7 mouse cellular contexts compared by ENCODE assay signal in the genomic region with DNA sequence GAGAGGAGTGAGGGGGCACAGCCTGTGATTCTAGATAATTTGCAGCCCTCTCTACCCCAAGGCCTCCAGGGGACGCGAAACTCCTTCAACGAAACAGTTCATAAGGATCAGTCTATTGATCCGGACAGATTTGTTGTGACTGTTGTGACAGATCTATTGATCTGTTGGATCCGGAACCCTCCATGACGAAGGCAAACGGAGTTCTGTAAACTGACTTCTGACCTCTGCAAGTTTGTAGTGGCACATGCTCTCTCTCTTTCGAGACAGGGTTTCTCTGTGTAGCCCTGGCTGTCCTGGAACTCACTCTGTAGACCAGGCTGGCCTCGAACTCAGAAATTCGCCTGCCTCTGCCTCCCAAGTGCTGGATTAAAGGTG. TPM values are rescaled to one million over a fixed set of nuclear protein-coding genes. Genes with fewer than 3 reads are reported as not detected.
DNase-seq lines count a peak whose midpoint lies in the region; ATAC-seq and TF ChIP-seq lines count a peak whose summit lies in the region.
"Not testable (repeated sequence)": the region's sequence is repeated elsewhere in the genome, so short reads cannot be mapped to it uniquely, and the experiment has no call there.

No protein-coding gene starts in this region.

- peak overlapping the region; percentile 95 for H3K4me3 ChIP-seq in ES-Bruce4 (ENCODE audit: low read depth, low read length)
- 0 out of 2 replicates have a peak overlapping the region, but pooled peaks have one; percentile 1 for H3K4me3 ChIP-seq in embryonic facial prominence, embryonic 13.5 days
- H3K4me3 ChIP-seq in heart, embryonic 13.5 days = peak overlapping the region; percentile 29; the same call in 1 of the 2 replicates
- H3K4me3 ChIP-seq in intestine, postnatal 0 days (ENCODE audit: low read depth, low read length); liver, embryonic 16.5 days (ENCODE audit: low read depth, low read length); small intestine, adult 2 months (ENCODE audit: low read depth, low read length): not testable (repeated sequence)
- peak overlapping the region; percentile 82 for H3K4me3 ChIP-seq in liver, embryonic 11.5 days (ENCODE audit: low read depth, low read length)

- peak overlapping the region; percentile 70 for H3K27ac ChIP-seq in ES-Bruce4 (ENCODE audit: insufficient read depth, low read length)
- peak overlapping the region; percentile 11; the same call in 1 of the 2 replicates for H3K27ac ChIP-seq in embryonic facial prominence, embryonic 13.5 days
- H3K27ac ChIP-seq in heart, embryonic 13.5 days (replicated peaks) = not testable (repeated sequence)
- H3K27ac ChIP-seq in intestine, postnatal 0 days (ENCODE audit: low read depth, low read length) = peak overlapping the region; percentile 66
- peak overlapping the region; percentile 91 for H3K27ac ChIP-seq in liver, embryonic 11.5 days (ENCODE audit: low read depth, low read length)
- H3K27ac ChIP-seq in liver, embryonic 16.5 days (ENCODE audit: low read length) = peak overlapping the region; percentile 83
- peak overlapping the region; percentile 34; the same call in 1 of the 2 replicates for H3K27ac ChIP-seq in small intestine, adult 2 months (ENCODE audit: insufficient read depth, low read depth, low read length)

- not testable (repeated sequence) for TF ChIP-seq CTCF in ES-Bruce4 (IDR thresholded peaks at IDR 0.05; ENCODE audit: low read depth, low read length); intestine, postnatal 0 days (IDR thresholded peaks at IDR 0.05; ENCODE audit: low read depth); small intestine, adult 2 months (IDR thresholded peaks at IDR 0.05; ENCODE audit: extremely low read depth, insufficient read length, insufficient replicate concordance, low read depth, low read length)

- H3K4me2 ChIP-seq in embryonic facial prominence, embryonic 13.5 days = not testable (repeated sequence)
- H3K4me2 ChIP-seq in heart, embryonic 13.5 days = peak overlapping the region; percentile 39; the same call in 1 of the 2 replicates
- 0 out of 2 replicates have a peak overlapping the region, but pooled peaks have one; percentile 45 for H3K4me2 ChIP-seq in intestine, postnatal 0 days (replicated peaks; ENCODE audit: low read depth)
- peak overlapping the region; percentile 99 for H3K4me2 ChIP-seq in liver, embryonic 11.5 days
- H3K4me2 ChIP-seq in liver, embryonic 16.5 days (ENCODE audit: low read depth, low read length) = peak overlapping the region; percentile 53

- not testable (repeated sequence) for DNase-seq in liver, embryonic 11.5 days (ENCODE audit: low spot score)

- not testable (repeated sequence) for TF ChIP-seq EP300 in ES-Bruce4 (IDR thresholded peaks at IDR 0.05; ENCODE audit: insufficient read depth, low read depth, low read length)

- peaks cover 20% of the 10 kb centered on the region for H3K36me3 ChIP-seq in ES-Bruce4 (ENCODE audit: control insufficient read depth, insufficient read depth, low read length, poor library complexity, severe bottlenecking)
- H3K36me3 ChIP-seq in embryonic facial prominence, embryonic 13.5 days = peaks cover 37% of the 10 kb centered on the region
- H3K36me3 ChIP-seq in heart, embryonic 13.5 days = peaks cover 43% of the 10 kb centered on the region
- peaks cover 29% of the 10 kb centered on the region for H3K36me3 ChIP-seq in intestine, postnatal 0 days (ENCODE audit: control insufficient read depth, insufficient read depth)
- H3K36me3 ChIP-seq in liver, embryonic 11.5 days (ENCODE audit: control insufficient read depth, insufficient read depth, low read length) = peaks cover 38% of the 10 kb centered on the region
- peaks cover 13% of the 10 kb centered on the region for H3K36me3 ChIP-seq in liver, embryonic 16.5 days (ENCODE audit: control insufficient read depth, insufficient read depth)
- peaks cover 16% of the 10 kb centered on the region for H3K36me3 ChIP-seq in small intestine, adult 2 months (ENCODE audit: control insufficient read depth, insufficient read depth, low read length)

- WGBS in embryonic facial prominence, embryonic 13.5 days = 76% methylated on average over 10 of the region's 10 CpGs
- WGBS in heart, embryonic 13.5 days = 69% methylated on average over 10 of the region's 10 CpGs
- 66% methylated on average over 10 of the region's 10 CpGs for WGBS in intestine, postnatal 0 days
- WGBS in liver, embryonic 11.5 days = 62% methylated on average over 10 of the region's 10 CpGs
- 52% methylated on average over 10 of the region's 10 CpGs for WGBS in liver, embryonic 16.5 days (ENCODE audit: insufficient replicate concordance)
- 59% methylated on average over 10 of the region's 10 CpGs for WGBS in small intestine, adult 2 months

- not testable (repeated sequence) for H3K4me1 ChIP-seq in ES-Bruce4 (ENCODE audit: control insufficient read depth, insufficient read depth, low read length); intestine, postnatal 0 days (replicated peaks; ENCODE audit: control insufficient read depth, insufficient read depth, low read length)
- peaks cover 38% of the 10 kb centered on the region for H3K4me1 ChIP-seq in embryonic facial prominence, embryonic 13.5 days
- peaks cover 49% of the 10 kb centered on the region for H3K4me1 ChIP-seq in heart, embryonic 13.5 days
- H3K4me1 ChIP-seq in liver, embryonic 11.5 days (replicated peaks; ENCODE audit: control insufficient read depth, insufficient read depth, low read length) = peaks cover 39% of the 10 kb centered on the region
- H3K4me1 ChIP-seq in liver, embryonic 16.5 days (ENCODE audit: control insufficient read depth, low read depth, low read length) = peaks cover 48% of the 10 kb centered on the region
- H3K4me1 ChIP-seq in small intestine, adult 2 months (ENCODE audit: control insufficient read depth, insufficient read depth, insufficient read length, low read length) = peaks cover 25% of the 10 kb centered on the region

- H3K9me3 ChIP-seq in ES-Bruce4 (replicated peaks; ENCODE audit: control insufficient read depth, insufficient read depth, low read length, poor library complexity, severe bottlenecking); embryonic facial prominence, embryonic 13.5 days; heart, embryonic 13.5 days; intestine, postnatal 0 days (ENCODE audit: control insufficient read depth); liver, embryonic 11.5 days (ENCODE audit: control insufficient read depth, low read length); liver, embryonic 16.5 days (replicated peaks; ENCODE audit: control insufficient read depth, low read length): not testable (repeated sequence)

- H3K27me3 ChIP-seq in ES-Bruce4 (ENCODE audit: control insufficient read depth, insufficient read depth, low read length, poor library complexity, severe bottlenecking); embryonic facial prominence, embryonic 13.5 days; heart, embryonic 13.5 days (replicated peaks); intestine, postnatal 0 days (replicated peaks; ENCODE audit: control insufficient read depth, insufficient read depth, low read length); liver, embryonic 11.5 days (replicated peaks; ENCODE audit: control insufficient read depth, insufficient read depth, low read length); liver, embryonic 16.5 days (ENCODE audit: control insufficient read depth, insufficient read depth, low read depth, low read length); small intestine, adult 2 months (ENCODE audit: control insufficient read depth, insufficient read depth, low read length): not testable (repeated sequence)

- peak overlapping the region; percentile 70 for H3K9ac ChIP-seq in ES-Bruce4 (ENCODE audit: low read depth, poor library complexity, severe bottlenecking)
- H3K9ac ChIP-seq in embryonic facial prominence, embryonic 13.5 days; heart, embryonic 13.5 days; intestine, postnatal 0 days (ENCODE audit: low read depth, low read length); liver, embryonic 16.5 days (ENCODE audit: low read depth, low read length): not testable (repeated sequence)
- H3K9ac ChIP-seq in liver, embryonic 11.5 days (ENCODE audit: low read depth, low read length) = peak overlapping the region; percentile 41

- ATAC-seq in embryonic facial prominence, embryonic 13.5 days (ENCODE audit: insufficient number of reproducible peaks, insufficient read depth, low FRiP score, low TSS enrichment, low read depth); heart, embryonic 13.5 days (ENCODE audit: extremely low read depth, insufficient number of reproducible peaks, low FRiP score, low TSS enrichment); intestine, postnatal 0 days; liver, embryonic 11.5 days (replicated peaks; ENCODE audit: low FRiP score): not testable (repeated sequence)
- ATAC-seq in liver, embryonic 16.5 days (ENCODE audit: low read depth) = peak; percentile 4; the same call in 1 of the 2 replicates

- not testable (repeated sequence) for TF ChIP-seq POLR2A in ES-Bruce4 (IDR thresholded peaks at IDR 0.05; ENCODE audit: insufficient read depth, low read length); small intestine, adult 2 months (IDR thresholded peaks at IDR 0.05; ENCODE audit: low read depth, low read length)

RNA-seq across cellular contexts. Expression of a gene that starts 0.7 kb away (rescaled TPM):
- 704 and 766 TPM in 2 replicates for polyA plus RNA-seq in ES-Bruce4 (2011; ENCODE audit: insufficient read depth, insufficient read length, low read depth, missing spikeins)
- polyA plus RNA-seq in embryonic facial prominence, embryonic 13.5 days (2015; fragmentation: Nextera tagmentation; extraction: Ambion mirVana) = 1,916 and 1,978 TPM in 2 replicates
- 1,294 and 1,391 TPM in 2 replicates for polyA plus RNA-seq in heart, embryonic 13.5 days (2015; fragmentation: Nextera tagmentation; extraction: Ambion mirVana)
- polyA plus RNA-seq in intestine, postnatal 0 days (2015; fragmentation: Nextera tagmentation; extraction: Ambion mirVana) = 1,422 and 1,459 TPM in 2 replicates
- polyA plus RNA-seq in liver, embryonic 11.5 days (2014; fragmentation: Nextera tagmentation; extraction: Ambion mirVana) = 2,108 and 2,211 TPM in 2 replicates
- polyA plus RNA-seq in liver, embryonic 16.5 days (2015; fragmentation: Nextera tagmentation; extraction: Ambion mirVana) = 828 and 951 TPM in 2 replicates
- 1,882 and 2,245 TPM in 2 replicates for polyA plus RNA-seq in small intestine, adult 2 months (2012; rRNA removed)

RNA-seq across cellular contexts. Expression of a gene that starts 3.0 kb away (rescaled TPM):
- polyA plus RNA-seq in ES-Bruce4 (2011; ENCODE audit: insufficient read depth, insufficient read length, low read depth, missing spikeins) = 105 and 131 TPM in 2 replicates
- polyA plus RNA-seq in embryonic facial prominence, embryonic 13.5 days (2015; fragmentation: Nextera tagmentation; extraction: Ambion mirVana) = 254 and 258 TPM in 2 replicates
- 273 and 332 TPM in 2 replicates for polyA plus RNA-seq in heart, embryonic 13.5 days (2015; fragmentation: Nextera tagmentation; extraction: Ambion mirVana)
- 358 and 361 TPM in 2 replicates for polyA plus RNA-seq in intestine, postnatal 0 days (2015; fragmentation: Nextera tagmentation; extraction: Ambion mirVana)
- polyA plus RNA-seq in liver, embryonic 11.5 days (2014; fragmentation: Nextera tagmentation; extraction: Ambion mirVana) = 236 and 248 TPM in 2 replicates
- polyA plus RNA-seq in liver, embryonic 16.5 days (2015; fragmentation: Nextera tagmentation; extraction: Ambion mirVana) = 129 and 149 TPM in 2 replicates
- polyA plus RNA-seq in small intestine, adult 2 months (2012; rRNA removed) = 136 and 142 TPM in 2 replicates

RNA-seq across cellular contexts. Expression of a gene that starts 14.1 kb away (rescaled TPM):
- 60.3 and 62.1 TPM in 2 replicates for polyA plus RNA-seq in ES-Bruce4 (2011; ENCODE audit: insufficient read depth, insufficient read length, low read depth, missing spikeins)
- 50.9 and 53.7 TPM in 2 replicates for polyA plus RNA-seq in embryonic facial prominence, embryonic 13.5 days (2015; fragmentation: Nextera tagmentation; extraction: Ambion mirVana)
- polyA plus RNA-seq in heart, embryonic 13.5 days (2015; fragmentation: Nextera tagmentation; extraction: Ambion mirVana) = 54.4 and 58.9 TPM in 2 replicates
- 23.2 and 25.5 TPM in 2 replicates for polyA plus RNA-seq in intestine, postnatal 0 days (2015; fragmentation: Nextera tagmentation; extraction: Ambion mirVana)
- polyA plus RNA-seq in liver, embryonic 11.5 days (2014; fragmentation: Nextera tagmentation; extraction: Ambion mirVana) = 87.9 and 92.4 TPM in 2 replicates
- 35.0 and 36.3 TPM in 2 replicates for polyA plus RNA-seq in liver, embryonic 16.5 days (2015; fragmentation: Nextera tagmentation; extraction: Ambion mirVana)
- polyA plus RNA-seq in small intestine, adult 2 months (2012; rRNA removed) = 31.1 and 55.7 TPM in 2 replicates

RNA-seq across cellular contexts. Expression of a gene that starts 15.4 kb away (rescaled TPM):
- 2.4 and 3.7 TPM in 2 replicates for polyA plus RNA-seq in ES-Bruce4 (2011; ENCODE audit: insufficient read depth, insufficient read length, low read depth, missing spikeins)
- polyA plus RNA-seq in embryonic facial prominence, embryonic 13.5 days (2015; fragmentation: Nextera tagmentation; extraction: Ambion mirVana) = 0.66 and 0.94 TPM in 2 replicates
- polyA plus RNA-seq in heart, embryonic 13.5 days (2015; fragmentation: Nextera tagmentation; extraction: Ambion mirVana) = 0.22 and 0.40 TPM in 2 replicates
- polyA plus RNA-seq in intestine, postnatal 0 days (2015; fragmentation: Nextera tagmentation; extraction: Ambion mirVana) = 0.65 and 0.68 TPM in 2 replicates
- polyA plus RNA-seq in liver, embryonic 11.5 days (2014; fragmentation: Nextera tagmentation; extraction: Ambion mirVana) = 0.64 and 0.68 TPM in 2 replicates
- polyA plus RNA-seq in liver, embryonic 16.5 days (2015; fragmentation: Nextera tagmentation; extraction: Ambion mirVana) = 0.21 and 0.33 TPM in 2 replicates
- 0.09 and 0.25 TPM in 2 replicates for polyA plus RNA-seq in small intestine, adult 2 months (2012; rRNA removed)

RNA-seq across cellular contexts. Expression of a gene that starts 27.9 kb away (rescaled TPM):
- 99.4 and 111 TPM in 2 replicates for polyA plus RNA-seq in ES-Bruce4 (2011; ENCODE audit: insufficient read depth, insufficient read length, low read depth, missing spikeins)
- 119 and 132 TPM in 2 replicates for polyA plus RNA-seq in embryonic facial prominence, embryonic 13.5 days (2015; fragmentation: Nextera tagmentation; extraction: Ambion mirVana)
- 66.9 and 68.1 TPM in 2 replicates for polyA plus RNA-seq in heart, embryonic 13.5 days (2015; fragmentation: Nextera tagmentation; extraction: Ambion mirVana)
- polyA plus RNA-seq in intestine, postnatal 0 days (2015; fragmentation: Nextera tagmentation; extraction: Ambion mirVana) = 40.0 and 44.9 TPM in 2 replicates
- 93.1 and 96.5 TPM in 2 replicates for polyA plus RNA-seq in liver, embryonic 11.5 days (2014; fragmentation: Nextera tagmentation; extraction: Ambion mirVana)
- polyA plus RNA-seq in liver, embryonic 16.5 days (2015; fragmentation: Nextera tagmentation; extraction: Ambion mirVana) = 38.7 and 38.9 TPM in 2 replicates
- polyA plus RNA-seq in small intestine, adult 2 months (2012; rRNA removed) = 47.8 and 95.7 TPM in 2 replicates
